Mouse (Mus musculus): ENCODE measurements around the gene Smc1b. TPM values are rescaled to one million over a fixed set of nuclear protein-coding genes. Genes with fewer than 3 reads are reported as not detected.
"Not testable (repeated sequence)": the region's sequence is repeated elsewhere in the genome, so short reads cannot be mapped to it uniquely, and the experiment has no call there.

The Smc1b gene
- polyA plus RNA-seq, 1 experiment from 2014 or later = 0.27 TPM

- Histone ChIP-seq H3K4me3 (no peak overlapping the region), H3K9me3 (no peaks in the 10 kb centered on the region), H3K27me3 (no peaks in the 10 kb centered on the region), H3K9ac (no peak overlapping the region), H3K4me1 (peaks cover 39% of the 10 kb centered on the region), H3K36me3 (peaks cover 19% of the 10 kb centered on the region), H3K27ac (peak overlapping the region; percentile 70), H3K4me2 (no peak overlapping the region)
- ATAC-seq (ENCODE audit: insufficient number of reproducible peaks, insufficient read depth, low FRiP score, low TSS enrichment, low read depth) = no peak
- 15% methylated on average over 4 of the region's 4 CpGs for WGBS
Measured at GRCm38 (mm10) chr15:85042361-85042954, 89.3 kb downstream of the Smc1b start.

- H3K4me1 ChIP-seq = peaks cover 41% of the 10 kb centered on the region
Measured at GRCm38 (mm10) chr15:85041546-85042225, 90.1 kb downstream of the Smc1b start.

GRCm38 (mm10) chr15:85037343-85037690 lies 94.4 kb downstream of the Smc1b start:
- Histone ChIP-seq H3K4me1 (peaks cover 26% of the 10 kb centered on the region), H3K9me3 (no peaks in the 10 kb centered on the region), H3K36me3 (no peaks in the 10 kb centered on the region), H3K27me3 (peaks cover 6% of the 10 kb centered on the region; the same call in 1 of the 2 replicates), H3K9ac (peak overlapping the region; percentile 88), H3K4me2 (peak overlapping the region; percentile 90), H3K4me3 (peak overlapping the region; percentile 74), H3K27ac (no peak overlapping the region; the same call in 1 of the 2 replicates)
- 5% methylated on average over 8 of the region's 8 CpGs for WGBS
- ATAC-seq (ENCODE audit: insufficient number of reproducible peaks, insufficient read depth, low FRiP score, low TSS enrichment, low read depth) = no peak

More at GRCm38 (mm10) chr15:85041546-85042225, 90.1 kb downstream of the Smc1b start:
- no peak overlapping the region for H3K4me3 ChIP-seq
- no peak overlapping the region for H3K9ac ChIP-seq
- no peaks in the 10 kb centered on the region for H3K9me3 ChIP-seq
- no peaks in the 10 kb centered on the region for H3K27me3 ChIP-seq
- 81% methylated on average over 10 of the region's 10 CpGs for WGBS
- H3K36me3 ChIP-seq = peaks cover 12% of the 10 kb centered on the region
- ATAC-seq (ENCODE audit: insufficient number of reproducible peaks, insufficient read depth, low FRiP score, low TSS enrichment, low read depth) = no peak
- peak overlapping the region; percentile 70 for H3K27ac ChIP-seq
- H3K4me2 ChIP-seq = no peak overlapping the region

- peak; percentile 88 for ATAC-seq (ENCODE audit: insufficient number of reproducible peaks, insufficient read depth, low FRiP score, low TSS enrichment, low read depth)
- peak overlapping the region; percentile 88 for H3K9ac ChIP-seq
- peaks cover 6% of the 10 kb centered on the region; the same call in 1 of the 2 replicates for H3K27me3 ChIP-seq
- peak overlapping the region; percentile 90 for H3K4me2 ChIP-seq
- no peak overlapping the region; the same call in 1 of the 2 replicates for H3K27ac ChIP-seq
- peak overlapping the region; percentile 74 for H3K4me3 ChIP-seq
- no peaks in the 10 kb centered on the region for H3K9me3 ChIP-seq
- H3K4me1 ChIP-seq = peaks cover 20% of the 10 kb centered on the region
- no peaks in the 10 kb centered on the region for H3K36me3 ChIP-seq
- WGBS = under 1% methylated on average over 75 of the region's 75 CpGs
Measured at GRCm38 (mm10) chr15:85036566-85037342, 95.0 kb downstream of the Smc1b start.

- H3K9me3 ChIP-seq; H3K27me3 ChIP-seq; H3K9ac ChIP-seq; H3K27ac ChIP-seq; H3K4me3 ChIP-seq; H3K4me2 ChIP-seq; ATAC-seq (ENCODE audit: insufficient number of reproducible peaks, insufficient read depth, low FRiP score, low TSS enrichment, low read depth); H3K36me3 ChIP-seq: not testable (repeated sequence)
- WGBS = 24% methylated on average over 7 of the region's 7 CpGs
- peaks cover 15% of the 10 kb centered on the region for H3K4me1 ChIP-seq
Measured at GRCm38 (mm10) chr15:85033916-85034315, 97.8 kb downstream of the Smc1b start.

GRCm38 (mm10) chr15:85031866-85032265 lies 99.9 kb downstream of the Smc1b start:
- WGBS = 77% methylated on average over 3 of the region's 3 CpGs
- Histone ChIP-seq H3K27ac (no peak overlapping the region), H3K36me3 (no peaks in the 10 kb centered on the region), H3K4me1 (peaks cover 3% of the 10 kb centered on the region; the same call in 1 of the 2 replicates), H3K9ac (no peak overlapping the region), H3K4me2 (no peak overlapping the region), H3K9me3 (no peaks in the 10 kb centered on the region), H3K4me3 (no peak overlapping the region), H3K27me3 (peaks cover 9% of the 10 kb centered on the region; the same call in 1 of the 2 replicates)
- ATAC-seq (ENCODE audit: insufficient number of reproducible peaks, insufficient read depth, low FRiP score, low TSS enrichment, low read depth) = no peak

- H3K27ac ChIP-seq; ATAC-seq (ENCODE audit: insufficient number of reproducible peaks, insufficient read depth, low FRiP score, low TSS enrichment, low read depth); H3K27me3 ChIP-seq; H3K4me2 ChIP-seq; H3K9ac ChIP-seq; H3K4me3 ChIP-seq; H3K4me1 ChIP-seq; H3K36me3 ChIP-seq; H3K9me3 ChIP-seq: not testable (repeated sequence)
- WGBS = 79% methylated on average over 1 of the region's 1 CpGs
Measured at GRCm38 (mm10) chr15:85030643-85031042, 101.1 kb downstream of the Smc1b start.

- not testable (repeated sequence) for H3K9me3 ChIP-seq
- 45% methylated on average over 1 of the region's 1 CpGs for WGBS
Measured at GRCm38 (mm10) chr15:85028648-85029047, 103.1 kb downstream of the Smc1b start, which contains the start of gene Fam118a. Gene Fam118a (plus strand): TSS chr15:85028948.

GRCm38 (mm10) chr15:85027740-85028139 lies 104.0 kb downstream of the Smc1b start:
- no peak overlapping the region for H3K4me3 ChIP-seq
- H3K27ac ChIP-seq = no peak overlapping the region
- H3K4me2 ChIP-seq = no peak overlapping the region
- no peaks in the 10 kb centered on the region for H3K36me3 ChIP-seq
- no peak overlapping the region for H3K9ac ChIP-seq
- no peak for ATAC-seq (ENCODE audit: insufficient number of reproducible peaks, insufficient read depth, low FRiP score, low TSS enrichment, low read depth)
- H3K9me3 ChIP-seq = no peaks in the 10 kb centered on the region
- 48% methylated on average over 4 of the region's 4 CpGs for WGBS
- H3K27me3 ChIP-seq = 0 out of 2 replicates have a peak, but pooled peaks cover 3% of the 10 kb centered on the region
- H3K4me1 ChIP-seq = no peaks in the 10 kb centered on the region

More at GRCm38 (mm10) chr15:85028648-85029047, 103.1 kb downstream of the Smc1b start, which contains the start of gene Fam118a:
- H3K27ac ChIP-seq; H3K4me2 ChIP-seq; H3K4me1 ChIP-seq; ATAC-seq (ENCODE audit: insufficient number of reproducible peaks, insufficient read depth, low FRiP score, low TSS enrichment, low read depth); H3K9ac ChIP-seq; H3K27me3 ChIP-seq; H3K4me3 ChIP-seq; H3K36me3 ChIP-seq: not testable (repeated sequence)

GRCm38 (mm10) chr15:85026197-85026596 lies 105.6 kb downstream of the Smc1b start:
- no peaks in the 10 kb centered on the region for H3K9me3 ChIP-seq
- no peak overlapping the region for H3K4me3 ChIP-seq
- no peak overlapping the region for H3K27ac ChIP-seq
- WGBS = 76% methylated on average over 4 of the region's 4 CpGs
- no peak overlapping the region for H3K9ac ChIP-seq
- H3K27me3 ChIP-seq = 0 out of 2 replicates have a peak, but pooled peaks cover 3% of the 10 kb centered on the region
- ATAC-seq (ENCODE audit: insufficient number of reproducible peaks, insufficient read depth, low FRiP score, low TSS enrichment, low read depth) = no peak
- H3K36me3 ChIP-seq = no peaks in the 10 kb centered on the region
- H3K4me2 ChIP-seq = no peak overlapping the region
- no peaks in the 10 kb centered on the region for H3K4me1 ChIP-seq

- H3K4me2 ChIP-seq = no peak overlapping the region
- no peaks in the 10 kb centered on the region for H3K9me3 ChIP-seq
- no peak overlapping the region for H3K9ac ChIP-seq
- no peak for ATAC-seq (ENCODE audit: insufficient number of reproducible peaks, insufficient read depth, low FRiP score, low TSS enrichment, low read depth)
- peaks cover 25% of the 10 kb centered on the region for H3K27me3 ChIP-seq
- no peak overlapping the region for H3K4me3 ChIP-seq
- no peaks in the 10 kb centered on the region for H3K36me3 ChIP-seq
- WGBS = 73% methylated on average over 4 of the region's 4 CpGs
- H3K27ac ChIP-seq = no peak overlapping the region
- peaks cover 2% of the 10 kb centered on the region; the same call in 1 of the 2 replicates for H3K4me1 ChIP-seq
Measured at GRCm38 (mm10) chr15:85022211-85022610, 109.6 kb downstream of the Smc1b start.

All from embryonic facial prominence, embryonic 13.5 days (tissue).